7 mouse cellular contexts compared by ENCODE assay signal in the genomic region with DNA sequence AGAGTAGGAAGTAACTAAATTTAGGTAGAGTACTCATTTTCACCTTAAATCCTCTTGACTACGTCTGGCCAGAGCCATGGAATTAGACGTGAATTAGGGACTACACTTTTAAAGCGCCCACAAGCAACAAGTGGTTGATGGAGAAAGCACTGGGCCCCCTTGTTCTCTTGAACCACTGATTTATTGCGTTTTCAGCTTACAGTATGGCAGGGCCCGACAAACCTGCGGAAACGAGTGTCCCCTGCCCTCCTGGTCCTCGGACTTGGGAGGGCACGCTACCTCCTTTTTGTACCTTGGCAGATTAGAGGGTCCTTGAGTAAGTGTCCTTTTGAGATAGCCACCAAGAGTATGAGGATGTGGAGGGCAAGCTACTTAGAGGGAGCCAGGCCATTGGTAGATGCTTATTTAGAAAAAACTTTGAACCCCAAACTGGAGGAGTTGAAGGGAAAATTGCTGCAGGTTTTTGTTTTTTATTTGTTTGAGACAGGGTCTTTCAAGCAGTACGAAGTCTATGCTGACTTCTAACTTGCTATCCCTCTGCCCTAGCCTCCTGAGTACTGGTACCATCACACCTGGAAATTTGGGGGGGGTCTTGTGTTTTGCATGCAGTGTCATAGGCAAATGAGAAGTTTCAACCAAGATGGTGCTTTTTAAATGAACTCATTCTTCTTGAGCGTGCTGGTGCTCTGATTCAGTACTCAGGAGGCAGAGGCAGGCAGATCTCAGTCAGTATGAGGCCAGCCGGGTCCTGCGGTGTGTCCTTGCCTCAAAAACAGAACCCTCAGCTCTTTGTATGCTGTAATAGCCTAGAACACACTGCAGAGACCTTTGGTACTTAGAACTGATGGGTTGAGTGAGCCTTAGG. TPM values are rescaled to one million over a fixed set of nuclear protein-coding genes. Genes with fewer than 3 reads are reported as not detected.
DNase-seq lines count a peak whose midpoint lies in the region; ATAC-seq and TF ChIP-seq lines count a peak whose summit lies in the region.

No protein-coding gene starts in this region.

- peak overlapping the region; percentile 74 for H3K4me3 ChIP-seq in lung, adult 2 months (replicated peaks; ENCODE audit: extremely low read depth, low read depth, low read length)
- H3K4me3 ChIP-seq in embryonic facial prominence, embryonic 14.5 days (ENCODE audit: low read depth, low read length), result peak overlapping the region; percentile 92
- peak overlapping the region; percentile 93 for H3K4me3 ChIP-seq in intestine, embryonic 16.5 days (ENCODE audit: low read length)
- peak overlapping the region; percentile 92 for H3K4me3 ChIP-seq in neural tube, embryonic 15.5 days (replicated peaks)

- no peak for DNase-seq in lung, adult 2 months
- no peak for DNase-seq in lung, postnatal 14 days
- no peak for DNase-seq in embryonic facial prominence, embryonic 14.5 days (ENCODE audit: low spot score)
- DNase-seq in embryo, embryonic 9.5 days (ENCODE audit: extremely low spot score), result no peak
- DNase-seq in spleen, postnatal 4 days (ENCODE audit: low spot score in 2 of 2), result no peak

- WGBS in lung, adult 2 months, result 46% methylated on average over 13 of the region's 13 CpGs
- WGBS in embryonic facial prominence, embryonic 14.5 days, result 33% methylated on average over 13 of the region's 13 CpGs
- WGBS in intestine, embryonic 16.5 days, result 35% methylated on average over 13 of the region's 13 CpGs
- 31% methylated on average over 13 of the region's 13 CpGs for WGBS in neural tube, embryonic 15.5 days

- H3K27ac ChIP-seq in embryonic facial prominence, embryonic 14.5 days (replicated peaks; ENCODE audit: low read depth, low read length), result peak overlapping the region; percentile 99
- peak overlapping the region; percentile 99 for H3K27ac ChIP-seq in intestine, embryonic 16.5 days (ENCODE audit: low read length)
- peak overlapping the region; percentile 99 for H3K27ac ChIP-seq in neural tube, embryonic 15.5 days (replicated peaks)

- ATAC-seq in embryonic facial prominence, embryonic 14.5 days (ENCODE audit: low read depth), result no peak
- ATAC-seq in intestine, embryonic 16.5 days, result no peak
- no peak for ATAC-seq in neural tube, embryonic 15.5 days (ENCODE audit: low FRiP score)

- H3K4me2 ChIP-seq in embryonic facial prominence, embryonic 14.5 days (ENCODE audit: low read depth, low read length), result peak overlapping the region; percentile 80
- peak overlapping the region; percentile 76 for H3K4me2 ChIP-seq in intestine, embryonic 16.5 days (ENCODE audit: low read depth, low read length)
- H3K4me2 ChIP-seq in neural tube, embryonic 15.5 days, result peak overlapping the region; percentile 97

- no peak for TF ChIP-seq CTCF in lung, adult 2 months (IDR thresholded peaks at IDR 0.05; ENCODE audit: insufficient read depth, low read length)

- H3K9me3 ChIP-seq in embryonic facial prominence, embryonic 14.5 days (ENCODE audit: control insufficient read depth, low read length), result no peaks in the 10 kb centered on the region
- H3K9me3 ChIP-seq in intestine, embryonic 16.5 days (ENCODE audit: control insufficient read depth, low read length), result no peaks in the 10 kb centered on the region
- H3K9me3 ChIP-seq in neural tube, embryonic 15.5 days (replicated peaks), result no peaks in the 10 kb centered on the region

- no peak for TF ChIP-seq POLR2A in lung, adult 2 months (IDR thresholded peaks at IDR 0.05; ENCODE audit: borderline replicate concordance, extremely low read depth, low read depth, low read length)

- no peaks in the 10 kb centered on the region for H3K27me3 ChIP-seq in embryonic facial prominence, embryonic 14.5 days (replicated peaks; ENCODE audit: control insufficient read depth, insufficient read depth, low read length)
- no peaks in the 10 kb centered on the region for H3K27me3 ChIP-seq in intestine, embryonic 16.5 days (replicated peaks; ENCODE audit: control insufficient read depth, insufficient read depth, low read length)
- no peaks in the 10 kb centered on the region for H3K27me3 ChIP-seq in neural tube, embryonic 15.5 days (replicated peaks)

- H3K36me3 ChIP-seq in embryonic facial prominence, embryonic 14.5 days (ENCODE audit: control insufficient read depth, insufficient read depth, low read length), result peaks cover 8% of the 10 kb centered on the region; the same call in 1 of the 2 replicates
- no peaks in the 10 kb centered on the region for H3K36me3 ChIP-seq in intestine, embryonic 16.5 days (ENCODE audit: control insufficient read depth, insufficient read depth, low read length)
- H3K36me3 ChIP-seq in neural tube, embryonic 15.5 days, result no peaks in the 10 kb centered on the region

- peak overlapping the region; percentile 95 for H3K9ac ChIP-seq in embryonic facial prominence, embryonic 14.5 days (ENCODE audit: low read depth, low read length)
- H3K9ac ChIP-seq in intestine, embryonic 16.5 days (ENCODE audit: low read depth, low read length), result peak overlapping the region; percentile 99
- peak overlapping the region; percentile 93; the same call in 1 of the 2 replicates for H3K9ac ChIP-seq in neural tube, embryonic 15.5 days (replicated peaks)

- H3K4me1 ChIP-seq in lung, adult 2 months (ENCODE audit: control insufficient read depth, insufficient read depth, low read length), result peaks cover 7% of the 10 kb centered on the region
- peaks cover 21% of the 10 kb centered on the region for H3K4me1 ChIP-seq in embryonic facial prominence, embryonic 14.5 days (ENCODE audit: control insufficient read depth, insufficient read depth, low read length)
- H3K4me1 ChIP-seq in intestine, embryonic 16.5 days (ENCODE audit: control insufficient read depth, insufficient read depth, low read length), result peaks cover 36% of the 10 kb centered on the region
- H3K4me1 ChIP-seq in neural tube, embryonic 15.5 days, result peaks cover 40% of the 10 kb centered on the region

RNA-seq across cellular contexts. Expression of a gene that starts 2.4 kb away (rescaled TPM):
- 14.4 and 19.2 TPM in 2 replicates for polyA plus RNA-seq in lung, adult 2 months (2012; rRNA removed)
- 238 and 251 TPM in 2 replicates for polyA plus RNA-seq in embryonic facial prominence, embryonic 14.5 days (2014; fragmentation: Nextera tagmentation; extraction: Ambion mirVana)
- 185 and 206 TPM in 2 replicates for polyA plus RNA-seq in intestine, embryonic 16.5 days (2015; fragmentation: Nextera tagmentation; extraction: Ambion mirVana)
- 70.3 and 129 TPM in 2 replicates for polyA plus RNA-seq in neural tube, embryonic 15.5 days (2015; fragmentation: Nextera tagmentation; extraction: Ambion mirVana)

RNA-seq across cellular contexts. Expression of a gene that starts 36.0 kb away (rescaled TPM):
- polyA plus RNA-seq in lung, adult 2 months (2012; rRNA removed), result 20.1 and 21.6 TPM in 2 replicates
- 75.3 and 79.9 TPM in 2 replicates for polyA plus RNA-seq in embryonic facial prominence, embryonic 14.5 days (2014; fragmentation: Nextera tagmentation; extraction: Ambion mirVana)
- polyA plus RNA-seq in intestine, embryonic 16.5 days (2015; fragmentation: Nextera tagmentation; extraction: Ambion mirVana), result 112 and 120 TPM in 2 replicates
- polyA plus RNA-seq in neural tube, embryonic 15.5 days (2015; fragmentation: Nextera tagmentation; extraction: Ambion mirVana), result 76.5 and 85.4 TPM in 2 replicates

RNA-seq across cellular contexts. Expression of a gene that starts 39.8 kb away (rescaled TPM):
- not detected in 2 replicates for polyA plus RNA-seq in lung, adult 2 months (2012; rRNA removed)
- 0.47 and 0.51 TPM in 2 replicates for polyA plus RNA-seq in embryonic facial prominence, embryonic 14.5 days (2014; fragmentation: Nextera tagmentation; extraction: Ambion mirVana)
- 2.6 and 8.1 TPM in 2 replicates for polyA plus RNA-seq in intestine, embryonic 16.5 days (2015; fragmentation: Nextera tagmentation; extraction: Ambion mirVana)
- polyA plus RNA-seq in neural tube, embryonic 15.5 days (2015; fragmentation: Nextera tagmentation; extraction: Ambion mirVana), result 0.24 and 1.2 TPM in 2 replicates
